Mouse (Mus musculus) myocyte (in vitro differentiated cells): ENCODE results near the gene Rap1gap2.

Experiments
- MYOD1 ChIP-seq, 3 experiments: IDR thresholded peaks; one replicate each; pipeline ENCODE4 v1.6.1; 2011; ENCODE audit warnings: control low read depth in 2 of 3, low read depth in 2 of 3, mild to moderate bottlenecking in 2 of 3, moderate library complexity in 1 of 3; ENCODE audit not compliant: insufficient read length in 2 of 3, control insufficient read depth in 1 of 3
- POLR2A ChIP-seq: IDR thresholded peaks from one replicate; pipeline ENCODE4 v1.6.1; 2011; ENCODE audit warnings: low read depth, mild to moderate bottlenecking, control low read depth, moderate library complexity; ENCODE audit not compliant: insufficient read length
- TCF12 ChIP-seq: IDR thresholded peaks from one replicate; pipeline ENCODE4 v1.6.1; 2011; ENCODE audit warnings: mild to moderate bottlenecking, control low read depth; ENCODE audit not compliant: poor library complexity, insufficient read depth, severe bottlenecking

DNA sequence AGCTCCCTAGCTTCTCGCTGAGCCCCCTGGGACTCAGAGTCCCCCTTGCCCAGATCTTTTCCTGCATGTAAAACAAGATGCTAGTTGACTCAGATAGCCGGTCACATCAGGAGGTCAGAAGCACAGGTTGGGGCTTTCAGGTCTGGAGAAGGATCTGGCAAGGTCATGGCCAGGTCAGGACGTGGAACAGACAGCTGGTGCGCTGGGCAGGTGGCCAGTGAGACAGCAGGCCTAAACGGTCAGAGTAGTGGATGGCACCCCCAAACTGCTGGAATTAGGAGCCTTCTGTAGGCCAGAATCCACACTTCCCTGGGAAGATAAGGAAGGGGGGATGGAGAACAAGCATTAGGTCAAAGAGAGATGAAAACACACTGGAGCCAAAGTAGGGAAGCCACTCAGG is 223.5 kb downstream of the Rap1gap2 start:
- TF ChIP-seq POLR2A, result no peak
- TF ChIP-seq MYOD1 (IDR thresholded peaks at IDR 0.05; ENCODE audit: control insufficient read depth in 1 of 3, insufficient read length in 2 of 3, low read depth in 2 of 3), result peak in 1 of 3 experiments; percentile 38
- no peak for TF ChIP-seq TCF12
